15 mouse cellular contexts compared by ENCODE assay signal in the genomic region with DNA sequence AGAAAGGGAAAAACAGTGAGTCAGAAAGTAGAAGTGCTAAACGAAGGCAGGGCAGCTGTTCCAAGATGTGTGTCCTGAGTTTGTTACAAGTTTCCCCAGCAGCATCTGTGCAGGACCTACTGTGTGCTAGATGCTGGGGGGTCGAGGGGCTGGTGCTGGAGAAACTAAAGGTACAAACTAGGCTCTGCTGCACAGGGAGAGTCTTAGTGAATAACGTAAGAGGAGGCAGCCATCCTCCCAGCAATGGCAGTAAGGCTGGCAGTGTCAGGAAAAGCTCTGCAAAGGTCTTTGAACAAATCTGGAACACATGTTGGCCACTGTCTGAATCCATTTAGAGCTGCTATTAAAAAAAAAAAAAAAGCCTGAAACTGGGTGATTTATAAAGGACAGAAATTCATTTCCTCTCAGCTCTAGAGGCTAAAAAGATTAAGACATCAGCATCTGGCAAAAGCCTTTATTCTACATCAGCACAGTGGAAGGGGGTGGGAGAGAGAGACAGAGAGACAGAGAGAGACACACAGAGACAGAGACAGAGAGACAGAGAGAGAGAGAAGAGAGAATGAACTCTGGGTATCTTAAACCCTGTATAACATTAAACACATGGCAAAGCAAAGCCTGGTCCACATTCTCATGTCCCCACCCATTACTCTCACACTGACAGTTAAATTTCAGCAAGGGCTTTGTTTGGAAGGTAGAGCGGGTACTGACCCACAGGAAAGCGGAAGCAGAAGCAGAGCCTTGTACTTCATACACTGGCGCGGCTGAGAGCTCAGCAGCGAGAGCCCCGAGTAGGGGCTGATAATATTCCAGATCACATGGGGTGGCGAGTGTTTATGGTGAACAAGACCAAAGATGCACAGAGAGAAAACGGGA. TPM values are rescaled to one million over a fixed set of nuclear protein-coding genes. Genes with fewer than 3 reads are reported as not detected.
A peak's percentile ranks its signal among the peaks of the same experiment; 100 is the strongest.
DNase-seq lines count a peak whose midpoint lies in the region; ATAC-seq lines count a peak whose summit lies in the region.
"Had no signal": no experiment of that assay in that cellular context is flagged by ENCODE, and none has a peak within 500 bp of the region (broad histone marks: within the 10 kb centered on the region; RNA-seq: fewer than 3 reads in every experiment).

No protein-coding gene starts in this region.

- peak; percentile 10 to 17 for DNase-seq in kidney, postnatal 4 days
- DNase-seq in embryo, embryonic 11 days: peak; percentile 65
- DNase-seq in cerebellum, adult 9-10 months: no peak
- DNase-seq: adrenal gland, adult 8-10 months; forebrain, postnatal 0 days; kidney, adult 18-20 months; liver; lung, postnatal 10 days; thymus, postnatal 4 days had no signal

- 70% methylated on average over 11 of the region's 11 CpGs for WGBS in kidney, embryonic 16.5 days
- 34% methylated on average over 11 of the region's 11 CpGs for WGBS in embryonic facial prominence, embryonic 15.5 days

- H3K27me3 ChIP-seq in kidney, embryonic 16.5 days (ENCODE audit: insufficient read depth, low read length): no peaks in the 10 kb centered on the region
- no peaks in the 10 kb centered on the region for H3K27me3 ChIP-seq in embryonic facial prominence, embryonic 15.5 days
- H3K27me3 ChIP-seq: midbrain, embryonic 12.5 days; stomach, embryonic 15.5 days had no signal

- no peak overlapping the region for H3K4me3 ChIP-seq in kidney, embryonic 16.5 days (ENCODE audit: low read length)
- no peak overlapping the region for H3K4me3 ChIP-seq in embryonic facial prominence, embryonic 15.5 days (replicated peaks)
- H3K4me3 ChIP-seq: midbrain, embryonic 12.5 days; stomach, embryonic 15.5 days had no signal

- H3K4me1 ChIP-seq in kidney, embryonic 16.5 days (ENCODE audit: insufficient read depth, low read length): peaks cover 22% of the 10 kb centered on the region
- H3K4me1 ChIP-seq in embryonic facial prominence, embryonic 15.5 days: peaks cover 27% of the 10 kb centered on the region
- H3K4me1 ChIP-seq: midbrain, embryonic 12.5 days; stomach, embryonic 15.5 days had no signal

- H3K4me2 ChIP-seq in kidney, embryonic 16.5 days (replicated peaks; ENCODE audit: low read depth, low read length): no peak overlapping the region
- H3K4me2 ChIP-seq in embryonic facial prominence, embryonic 15.5 days (replicated peaks): 0 out of 2 replicates have a peak overlapping the region, but pooled peaks have one; percentile 10
- H3K4me2 ChIP-seq: midbrain, embryonic 12.5 days; stomach, embryonic 15.5 days had no signal

- H3K9ac ChIP-seq in kidney, embryonic 16.5 days (replicated peaks; ENCODE audit: low read length): no peak overlapping the region
- H3K9ac ChIP-seq in embryonic facial prominence, embryonic 15.5 days: no peak overlapping the region; the same call in 1 of the 2 replicates
- H3K9ac ChIP-seq: forebrain, postnatal 0 days; midbrain, embryonic 12.5 days; stomach, embryonic 15.5 days had no signal

- H3K9me3 ChIP-seq in kidney, embryonic 16.5 days (ENCODE audit: low read length): peaks cover 3% of the 10 kb centered on the region; the same call in 1 of the 2 replicates
- no peaks in the 10 kb centered on the region for H3K9me3 ChIP-seq in embryonic facial prominence, embryonic 15.5 days (replicated peaks)
- H3K9me3 ChIP-seq: midbrain, embryonic 12.5 days; stomach, embryonic 15.5 days had no signal

- no peak overlapping the region for H3K27ac ChIP-seq in kidney, embryonic 16.5 days (ENCODE audit: low read length)
- peak overlapping the region; percentile 65 for H3K27ac ChIP-seq in embryonic facial prominence, embryonic 15.5 days (replicated peaks)
- H3K27ac ChIP-seq: midbrain, embryonic 12.5 days; stomach, embryonic 15.5 days had no signal

- H3K36me3 ChIP-seq in kidney, embryonic 16.5 days (ENCODE audit: insufficient read depth, low read length): no peaks in the 10 kb centered on the region
- H3K36me3 ChIP-seq in embryonic facial prominence, embryonic 15.5 days: no peaks in the 10 kb centered on the region
- H3K36me3 ChIP-seq: midbrain, embryonic 12.5 days; stomach, embryonic 15.5 days had no signal

- no peak for ATAC-seq in kidney, embryonic 16.5 days (ENCODE audit: low FRiP score, low TSS enrichment)
- no peak for ATAC-seq in embryonic facial prominence, embryonic 15.5 days (ENCODE audit: insufficient number of reproducible peaks, low FRiP score, low TSS enrichment, low read depth)
- peak; percentile 50; the same call in 1 of the 2 replicates for ATAC-seq in megakaryocyte progenitor cell, adult 5-6 weeks (replicated peaks; ENCODE audit: poor library complexity)
- ATAC-seq in CD4-positive, CD25-positive, alpha-beta regulatory T cell, adult 4 months: no peak
- ATAC-seq: forebrain, postnatal 0 days had no signal

RNA-seq across cellular contexts. Expression of a gene that starts 55.8 kb away (rescaled TPM):
- 74.2 and 77.9 TPM in 2 replicates for polyA plus RNA-seq in kidney, embryonic 16.5 days (2015; fragmentation: Nextera tagmentation; extraction: Ambion mirVana)
- polyA plus RNA-seq in embryonic facial prominence, embryonic 15.5 days (2015; fragmentation: Nextera tagmentation; extraction: Ambion mirVana): 54.7 and 56.1 TPM in 2 replicates
- not detected in 2 replicates for total RNA-seq in megakaryocyte progenitor cell, adult 5-6 weeks (2015)
- total RNA-seq in megakaryocyte progenitor cell, adult 5-6 weeks (2017): not detected in 2 replicates
- not detected for polyA plus RNA-seq in CD4-positive, CD25-positive, alpha-beta regulatory T cell, adult 4 months (2017; shearing (Covaris generic))

Comparison
In these comparisons a context has a peak if more than half of its experiments do, and no peak if none do; other contexts are left out.
1. RNA of a gene that starts 55.8 kb away (polyA plus RNA-seq): 74.2 to 77.9 TPM in kidney, embryonic 16.5 days and 54.7 to 56.1 TPM in embryonic facial prominence, embryonic 15.5 days; not detected in CD4-positive, CD25-positive, alpha-beta regulatory T cell, adult 4 months; every median in the first group is over 10 times any median in the second.